Mouse (Mus musculus) urinary bladder, adult 18-20 months (tissue): ENCODE measurements around the gene Eapp.

ENCODE experiments used
- DNase-seq, 2 experiments: peaks; one replicate each; pipeline ENCODE4 v3.0.0; 2022; ENCODE audit warnings: low spot score in 2 of 2, mixed read lengths in 2 of 2

The Eapp gene

DNA sequence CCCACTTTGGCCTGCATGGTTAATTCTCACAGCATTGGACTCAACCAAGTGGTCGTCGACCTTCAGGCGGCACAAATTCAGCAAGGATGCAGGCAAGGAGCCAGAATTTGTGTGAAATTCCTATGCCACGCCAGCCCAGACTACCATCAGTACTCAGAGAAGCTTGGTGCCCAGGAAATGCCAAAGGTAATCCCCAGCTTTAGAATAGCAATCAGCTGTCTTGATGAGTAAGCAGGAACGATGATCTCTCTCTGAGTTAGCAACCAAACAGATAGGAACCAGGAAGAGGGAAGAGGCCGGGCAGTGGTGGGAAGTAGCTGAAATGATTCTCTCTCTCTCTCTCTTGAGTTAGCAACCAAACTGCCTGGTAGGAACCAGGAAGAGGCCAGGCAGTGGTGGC, 55.4 kb downstream of the Eapp start:
- no peak for DNase-seq

DNA sequence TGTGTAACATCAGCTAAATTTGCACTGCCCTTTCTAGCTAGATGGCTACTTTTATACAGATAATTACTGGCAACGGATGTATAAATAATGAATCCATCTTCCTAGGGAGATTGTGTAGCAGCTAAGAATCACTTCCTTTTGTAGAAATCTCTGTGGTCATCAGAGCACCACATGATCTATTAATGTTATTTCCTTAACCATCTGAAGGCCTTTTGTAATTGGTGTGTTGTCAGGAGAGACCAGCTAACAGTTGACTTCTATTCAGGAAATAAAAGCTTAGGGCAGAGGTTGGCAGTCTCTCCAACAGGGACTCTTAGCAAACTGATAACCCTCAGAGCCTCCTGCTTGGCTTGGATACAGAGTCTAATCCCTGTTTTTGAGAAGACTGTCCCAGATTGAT, 58.7 kb downstream of the Eapp start:
- no peak for DNase-seq

DNA sequence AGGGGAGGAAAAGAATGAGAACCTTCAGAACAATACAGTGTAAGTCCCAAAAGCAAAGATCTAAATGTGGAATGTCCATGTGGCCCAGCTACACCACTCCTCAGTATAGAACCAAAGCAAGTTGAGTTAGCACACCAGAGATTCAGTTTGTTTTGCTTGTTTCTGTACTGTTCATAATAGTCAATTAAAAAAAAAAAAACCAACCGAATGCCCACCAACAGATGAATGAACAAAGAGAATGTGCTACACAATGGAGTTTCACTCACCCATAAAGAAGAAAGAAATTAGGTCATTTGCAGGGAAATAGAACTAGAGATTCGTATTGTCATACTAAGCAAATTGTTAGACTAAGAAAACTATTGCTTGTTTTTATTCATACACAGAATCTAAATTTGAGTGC, 63.6 kb downstream of the Eapp start:
- no peak for DNase-seq

DNA sequence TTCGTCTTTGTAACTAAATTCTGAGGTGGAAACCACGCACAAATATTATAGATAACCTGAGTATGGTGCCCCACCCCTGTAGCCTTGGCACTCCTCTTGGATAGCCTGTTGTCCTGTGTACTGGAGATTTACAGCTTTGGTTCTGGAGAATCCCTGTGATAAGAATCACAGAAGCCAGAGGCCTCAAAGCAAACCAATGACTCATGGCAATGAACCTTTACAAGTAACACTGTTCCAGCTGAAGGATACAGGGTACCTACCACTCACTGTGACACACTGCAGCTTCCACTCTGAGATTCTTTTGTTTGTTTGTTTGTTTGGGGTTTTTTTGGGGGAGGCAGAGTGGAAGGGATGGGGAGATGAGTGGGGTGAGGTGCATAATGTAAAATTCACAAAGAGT, 73.8 kb downstream of the Eapp start:
- no peak for DNase-seq
